Mouse (Mus musculus) kidney, adult 8-10 months (tissue): ENCODE data around the gene Knop1.

Experiments used
- DNase-seq, 2 experiments: peaks; one replicate each; pipeline ENCODE4 v3.0.0; 2022

Gene Knop1

DNA sequence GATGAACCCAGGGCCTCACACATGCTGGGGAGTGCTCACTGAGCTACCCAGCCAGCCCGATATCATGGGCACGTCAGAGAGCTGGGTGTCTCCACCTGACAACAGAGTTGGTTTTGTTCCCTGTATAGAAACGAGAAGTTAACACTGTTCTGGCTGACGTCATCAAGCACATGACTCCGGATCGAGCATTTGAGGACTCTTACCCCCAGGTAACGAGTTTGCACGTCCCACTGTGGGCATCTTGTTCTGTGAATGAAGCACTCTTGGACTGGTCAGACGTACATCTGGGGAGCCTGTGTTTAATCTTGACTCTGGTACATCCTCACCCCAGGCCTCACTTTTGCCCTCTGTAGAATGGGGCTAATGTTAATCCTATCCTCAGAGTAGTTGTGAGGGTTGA lies 59.2 kb downstream of the Knop1 start:
- DNase-seq = no peak

DNA sequence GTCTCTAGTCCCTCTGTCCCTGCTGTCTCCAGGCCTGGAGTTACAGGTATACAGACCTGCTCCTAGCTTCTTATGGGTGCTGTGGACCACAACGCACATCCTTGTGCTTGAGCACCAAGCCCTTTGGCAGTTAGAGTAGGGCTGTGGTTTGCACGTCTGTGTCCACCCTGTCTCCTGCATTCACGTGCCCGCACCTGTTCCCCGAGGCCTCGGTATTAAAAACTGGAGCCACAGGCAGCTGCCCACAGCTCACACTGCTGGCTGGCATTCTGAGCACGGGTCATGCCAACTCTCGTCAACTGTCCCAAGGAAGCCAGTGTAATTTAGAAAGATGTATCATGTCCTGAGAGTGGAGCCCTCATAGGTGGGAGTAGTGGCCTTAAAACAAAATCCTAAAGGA lies 60.3 kb downstream of the Knop1 start:
- DNase-seq = no peak

DNA sequence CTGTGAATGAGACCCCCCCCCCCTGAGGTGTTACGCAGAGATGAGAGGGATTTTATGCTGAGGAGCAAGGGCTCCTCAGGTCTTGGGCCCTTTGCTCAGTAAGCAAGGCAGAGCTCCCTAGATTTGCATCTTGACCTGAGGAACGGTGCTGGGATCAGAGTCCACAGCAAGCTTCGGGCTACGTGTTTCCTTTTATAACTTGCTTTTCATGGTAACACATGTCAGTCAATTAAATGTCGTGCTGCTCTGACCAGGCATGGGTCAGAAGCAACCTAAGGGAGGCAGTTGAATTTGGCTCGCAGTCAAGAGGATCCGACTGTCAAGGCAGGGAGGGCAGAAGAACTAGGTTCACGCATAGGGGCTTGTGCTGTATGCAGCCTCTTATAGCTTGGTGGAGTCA lies 62.2 kb downstream of the Knop1 start:
- peak; percentile 44 to 54 for DNase-seq
